Mouse (Mus musculus): ENCODE results near the gene Gm12117.

Gm12117 gene

DNA sequence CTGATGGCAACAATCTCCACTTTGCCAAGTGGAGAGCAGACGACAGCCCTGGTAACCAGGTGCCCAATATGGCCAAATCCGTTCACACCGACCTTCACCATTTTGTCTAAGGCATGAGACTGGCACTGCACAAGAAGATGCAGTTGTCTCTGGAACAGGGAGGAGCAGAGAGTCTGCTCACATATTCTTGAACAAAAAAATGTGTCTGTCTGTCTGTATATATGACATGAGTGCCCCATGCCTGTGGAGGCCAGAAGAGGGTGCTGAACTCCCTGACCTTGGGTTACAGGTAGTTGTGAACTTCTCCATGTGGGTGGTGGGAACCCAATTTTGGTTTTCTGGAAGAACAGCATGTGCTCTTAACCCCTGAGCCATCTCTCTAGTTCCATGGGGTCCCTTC, at the start of gene Gm12117:
Gm12117 (minus strand) TSS at position 101 of the 400 bp plus-strand sequence.
- no peak for DNase-seq

GRCm38 (mm10) chr11:33319006-33319611, 42.6 kb upstream of the Gm12117 start:
- DNase-seq: no peak

- DNase-seq: no peak
Observed at GRCm38 (mm10) chr11:33309566-33309965, 33.0 kb upstream of the Gm12117 start.

- peak; percentile 26 for DNase-seq
Observed at GRCm38 (mm10) chr11:33300859-33301258, 24.3 kb upstream of the Gm12117 start.

GRCm38 (mm10) chr11:33299371-33299770, 22.8 kb upstream of the Gm12117 start:
- DNase-seq: no peak

GRCm38 (mm10) chr11:33297121-33297520, 20.6 kb upstream of the Gm12117 start:
- DNase-seq: no peak

DNA sequence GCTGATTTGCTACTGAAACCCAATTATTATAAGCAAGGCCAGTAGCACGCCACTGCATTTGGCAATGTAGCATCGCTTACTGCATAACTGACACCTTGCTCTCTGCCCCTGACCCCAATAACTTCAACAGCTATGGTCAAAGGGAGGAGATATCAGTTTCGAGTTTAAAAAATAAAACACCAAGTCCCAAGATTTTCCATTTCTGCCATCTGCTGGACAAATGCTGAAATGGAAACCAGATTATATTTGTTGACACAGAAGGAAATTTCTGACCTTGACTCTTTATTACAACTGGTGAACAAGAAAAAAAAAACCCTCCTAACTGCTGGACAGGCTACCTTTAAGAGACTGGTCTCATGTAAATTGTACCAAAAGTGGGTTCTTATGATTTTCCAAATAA, 18.9 kb upstream of the Gm12117 start:
- DNase-seq: peak; percentile 59

DNA sequence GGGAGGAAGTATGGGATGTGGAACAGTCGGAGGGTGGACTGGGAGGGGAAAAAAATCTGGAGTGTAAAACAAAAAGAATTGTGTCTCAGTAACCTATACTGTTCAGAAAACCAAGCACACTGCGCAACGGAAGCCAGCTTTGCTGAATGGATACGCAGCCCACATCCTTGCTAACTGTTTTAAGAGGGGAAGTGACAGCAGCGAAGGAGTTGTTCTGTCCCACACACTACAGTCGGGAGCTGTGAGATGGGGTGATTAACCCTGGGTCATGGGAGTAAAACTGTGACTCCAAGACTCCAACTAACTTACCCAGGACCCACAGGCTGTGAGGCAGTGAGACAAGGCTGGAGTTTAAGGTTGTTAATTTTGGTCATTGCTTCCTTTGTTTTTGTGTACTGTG, 17.5 kb upstream of the Gm12117 start:
- DNase-seq: no peak

GRCm38 (mm10) chr11:33278571-33278970, 2.0 kb upstream of the Gm12117 start:
- no peak for DNase-seq

DNA sequence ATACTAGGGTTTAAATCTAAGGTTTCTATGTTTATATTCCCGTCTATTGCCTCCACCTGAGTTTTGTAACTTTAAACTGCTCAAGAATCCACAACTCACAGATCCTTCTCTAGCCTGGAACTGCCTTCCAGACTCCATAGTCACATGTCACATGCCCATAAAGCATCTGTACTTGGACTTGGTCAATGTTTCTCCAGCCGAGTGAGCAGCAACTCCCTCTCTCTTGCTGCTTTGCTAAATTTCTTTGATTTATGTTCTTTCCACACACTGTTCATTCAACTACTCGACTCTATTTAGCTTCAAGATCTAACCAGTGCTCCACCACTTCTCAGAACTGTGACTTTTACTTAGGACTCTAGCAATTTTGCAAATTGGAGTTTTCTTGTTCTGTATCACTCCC, 1.7 kb downstream of the Gm12117 start:
- DNase-seq: no peak

DNA sequence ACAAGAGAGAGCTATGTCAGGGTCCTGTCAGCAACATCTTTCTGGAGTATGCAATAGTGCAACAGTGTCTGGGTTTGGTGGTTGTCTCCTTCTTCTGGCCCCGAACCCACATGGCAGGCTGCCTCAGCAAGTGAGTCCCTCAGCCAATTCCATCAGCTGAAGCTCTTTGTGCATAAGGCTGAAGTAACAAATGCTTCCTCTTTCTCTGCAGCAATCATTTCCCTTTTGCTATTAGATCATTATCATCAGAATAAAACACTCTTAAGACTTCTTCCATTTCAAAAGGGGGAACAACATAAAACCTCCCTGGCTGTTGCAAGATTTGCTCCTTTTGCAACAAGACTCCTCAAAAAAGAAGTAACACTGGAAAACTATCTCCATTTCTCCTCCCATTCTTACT, 2.2 kb downstream of the Gm12117 start:
- DNase-seq: no peak

- no peak for DNase-seq
Observed at GRCm38 (mm10) chr11:33240295-33240694, 36.2 kb downstream of the Gm12117 start.

- peak; percentile 54 for DNase-seq
Observed at GRCm38 (mm10) chr11:33234134-33234533, 42.4 kb downstream of the Gm12117 start.

- DNase-seq: no peak
Observed at GRCm38 (mm10) chr11:33232056-33232455, 44.5 kb downstream of the Gm12117 start.

DNA sequence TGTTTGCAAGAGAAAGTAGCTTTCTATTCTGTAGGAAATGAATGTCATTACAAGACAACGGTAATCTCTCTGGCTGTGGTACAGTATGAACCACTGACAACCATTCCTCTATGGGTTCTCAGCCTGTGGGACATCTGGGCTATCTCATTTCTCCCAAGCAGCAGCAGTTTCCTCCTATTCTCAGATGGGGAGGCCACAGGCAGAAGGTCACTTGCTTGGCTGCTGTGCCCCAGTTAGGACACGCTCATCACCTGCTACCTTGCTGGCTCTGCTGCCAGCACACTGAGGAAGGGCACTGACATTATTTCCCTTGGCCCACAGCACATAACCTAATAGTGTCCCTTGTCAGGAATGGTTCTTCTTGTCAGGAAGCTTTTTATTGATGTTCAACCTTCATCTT, 48.4 kb downstream of the Gm12117 start:
- no peak for DNase-seq

GRCm38 (mm10) chr11:33226516-33226915, 50.0 kb downstream of the Gm12117 start:
- DNase-seq: no peak

Data from embryo, embryonic 11 days (tissue).